8 mouse cellular contexts compared by ENCODE assay signal in genomic region chr13:60308062-60308801, GRCm38 (mm10).
DNase-seq lines count a peak whose midpoint lies in the region; ATAC-seq lines count a peak whose summit lies in the region.

No protein-coding gene starts in this region.

- H3K27me3 ChIP-seq in hindbrain, embryonic 13.5 days, result no peaks in the 10 kb centered on the region
- no peaks in the 10 kb centered on the region for H3K27me3 ChIP-seq in limb, embryonic 15.5 days

- peaks cover 11% of the 10 kb centered on the region for H3K4me1 ChIP-seq in hindbrain, embryonic 13.5 days (replicated peaks)
- H3K4me1 ChIP-seq in limb, embryonic 15.5 days, result peaks cover 32% of the 10 kb centered on the region

- no peak overlapping the region for H3K4me2 ChIP-seq in hindbrain, embryonic 13.5 days
- no peak overlapping the region for H3K4me2 ChIP-seq in limb, embryonic 15.5 days

- H3K27ac ChIP-seq in hindbrain, embryonic 13.5 days, result 0 out of 2 replicates have a peak overlapping the region, but pooled peaks have one; percentile 46
- H3K27ac ChIP-seq in limb, embryonic 15.5 days, result peak overlapping the region; percentile 71

- H3K9ac ChIP-seq in hindbrain, embryonic 13.5 days, result no peak overlapping the region
- H3K9ac ChIP-seq in limb, embryonic 15.5 days, result no peak overlapping the region

- H3K36me3 ChIP-seq in hindbrain, embryonic 13.5 days, result no peaks in the 10 kb centered on the region
- H3K36me3 ChIP-seq in limb, embryonic 15.5 days, result no peaks in the 10 kb centered on the region

- peak; percentile 52; the same call in 1 of the 2 replicates for ATAC-seq in hindbrain, embryonic 13.5 days (ENCODE audit: low FRiP score)
- ATAC-seq in limb, embryonic 15.5 days (ENCODE audit: insufficient number of reproducible peaks, low FRiP score, low TSS enrichment, low read depth), result peak; percentile 84

- no peak overlapping the region for H3K4me3 ChIP-seq in hindbrain, embryonic 13.5 days
- H3K4me3 ChIP-seq in limb, embryonic 15.5 days, result no peak overlapping the region

- WGBS in hindbrain, embryonic 13.5 days, result 60% methylated on average over 13 of the region's 13 CpGs
- 27% methylated on average over 13 of the region's 13 CpGs for WGBS in limb, embryonic 15.5 days

- no peaks in the 10 kb centered on the region for H3K9me3 ChIP-seq in hindbrain, embryonic 13.5 days
- no peaks in the 10 kb centered on the region for H3K9me3 ChIP-seq in limb, embryonic 15.5 days

- peak; percentile 24 for DNase-seq in MN1 (ENCODE audit: low spot score)
- peak; percentile 17 for DNase-seq in adrenal gland, postnatal 25 days
- no peak for DNase-seq in ovary, postnatal 14 days (ENCODE audit: low spot score)
- no peak for DNase-seq in right cerebral cortex, postnatal 10 days (ENCODE audit: low spot score in 2 of 2)
- DNase-seq in thymus, postnatal 36 days, result no peak
- DNase-seq in spleen, postnatal 10 days (ENCODE audit: low spot score in 2 of 2), result no peak

Comparison
In these comparisons a context has a peak if more than half of its experiments do, and no peak if none do; other contexts are left out.
1. DNase-seq: peak in MN1 (single experiment) and adrenal gland, postnatal 25 days (single experiment); none in ovary, postnatal 14 days (single experiment), right cerebral cortex, postnatal 10 days (0 of 2), thymus, postnatal 36 days (0 of 2) and spleen, postnatal 10 days (0 of 2).